Mouse (Mus musculus) midbrain, embryonic 16.5 days (tissue): ENCODE data around the gene Sf3a2. TPM values are rescaled to one million over a fixed set of nuclear protein-coding genes. Genes with fewer than 3 reads are reported as not detected.

Experiments used
- ATAC-seq: fragments of 200-750 bp; cut with Nextera tagmentation; 2 replicates; pipeline ENCODE4 v1.8.0; 2017; ENCODE audit warnings: moderate TSS enrichment
- H3K27ac ChIP-seq: fragments of 300-500 bp; sonication (generic); 2 replicates; pipeline ENCODE4 v1.5.1; 2014; ENCODE audit warnings: mild to moderate bottlenecking, low read length, mixed read lengths
- H3K27me3 ChIP-seq: fragments of 300-500 bp; sonication (generic); 2 replicates; pipeline ENCODE4 v1.6.1; 2014; ENCODE audit warnings: low read depth, low read length, mixed read lengths; ENCODE audit not compliant: control insufficient read depth, insufficient read depth
- H3K36me3 ChIP-seq: fragments of 300-500 bp; sonication (generic); 2 replicates; pipeline ENCODE4 v1.6.1; 2014; ENCODE audit warnings: mild to moderate bottlenecking, low read length, moderate library complexity, mixed read lengths; ENCODE audit not compliant: control insufficient read depth, insufficient read depth
- H3K4me1 ChIP-seq: fragments of 300-500 bp; sonication (generic); 2 replicates; pipeline ENCODE4 v1.6.1; 2014; ENCODE audit warnings: mild to moderate bottlenecking, low read length, mixed read lengths; ENCODE audit not compliant: control insufficient read depth, insufficient read depth
- H3K4me2 ChIP-seq: fragments of 300-500 bp; sonication (generic); 2 replicates; pipeline ENCODE4 v1.6.1; 2014; ENCODE audit warnings: mild to moderate bottlenecking, low read length, mixed read lengths
- H3K4me3 ChIP-seq: fragments of 300-500 bp; sonication (generic); 2 replicates; pipeline ENCODE4 v1.5.1; 2014; ENCODE audit warnings: low read depth, mild to moderate bottlenecking, low read length, moderate library complexity, mixed read lengths
- H3K9ac ChIP-seq: fragments of 300-500 bp; sonication (generic); 2 replicates; pipeline ENCODE4 v1.6.1; 2014; ENCODE audit warnings: low read depth, low read length, mixed read lengths
- H3K9me3 ChIP-seq: fragments of 300-500 bp; sonication (generic); replicated peaks from 2 replicates; pipeline ENCODE4 v1.6.1; 2014; ENCODE audit warnings: mild to moderate bottlenecking, low read length, mixed read lengths; ENCODE audit not compliant: control insufficient read depth, poor library complexity, severe bottlenecking
- WGBS: fragments of 180-500 bp; shearing (Covaris S2); extraction: QIAGEN DNeasy Blood & Tissue Kit; methylation state at CpG from one replicate; pipeline ENCODE4 v1.1.7; 2014; 5-methylcytosine and 5-hydroxymethylcytosine counted together
- polyA plus RNA-seq: library from polyadenylated mRNA; unstranded; fragments of >200 nt; fragmentation: Nextera tagmentation; extraction: Ambion mirVana; gene quantifications from 2 replicates; pipeline ENCODE4 v1.2.1, GENCODE M21; 2015

Gene Sf3a2
- polyA plus RNA-seq, 1 experiment from 2014 or later, result 60.6 TPM

- Histone ChIP-seq H3K4me1 (peaks cover 27% of the 10 kb centered on the region), H3K4me2 (no peak overlapping the region), H3K9me3 (no peaks in the 10 kb centered on the region), H3K9ac (peak overlapping the region; percentile 85; the same call in 1 of the 2 replicates), H3K36me3 (peaks cover 25% of the 10 kb centered on the region), H3K27me3 (peaks cover 17% of the 10 kb centered on the region), H3K27ac (no peak overlapping the region), H3K4me3 (no peak overlapping the region)
- peak; percentile 32 for ATAC-seq
- WGBS, result 5% methylated on average over 3 of the region's 3 CpGs
Observed at GRCm38 (mm10) chr10:80805925-80806324, 7.9 kb downstream of the Sf3a2 start.

GRCm38 (mm10) chr10:80806341-80807056, 8.5 kb downstream of the Sf3a2 start:
- H3K27me3 ChIP-seq, result peaks cover 17% of the 10 kb centered on the region
- H3K27ac ChIP-seq, result peak overlapping the region; percentile 85
- 38% methylated on average over 34 of the region's 34 CpGs for WGBS
- H3K4me2 ChIP-seq, result peak overlapping the region; percentile 97
- H3K9ac ChIP-seq, result peak overlapping the region; percentile 85
- peak; percentile 34 for ATAC-seq
- H3K4me3 ChIP-seq, result peak overlapping the region; percentile 52
- peaks cover 27% of the 10 kb centered on the region for H3K4me1 ChIP-seq
- H3K36me3 ChIP-seq, result peaks cover 25% of the 10 kb centered on the region
- H3K9me3 ChIP-seq, result no peaks in the 10 kb centered on the region

GRCm38 (mm10) chr10:80807057-80807627, 9.1 kb downstream of the Sf3a2 start:
- WGBS, result under 1% methylated on average over 58 of the region's 58 CpGs

GRCm38 (mm10) chr10:80808099-80808984, 10.3 kb downstream of the Sf3a2 start:
- Histone ChIP-seq H3K4me2 (peak overlapping the region; percentile 97), H3K27ac (no peak overlapping the region), H3K36me3 (peaks cover 13% of the 10 kb centered on the region; the same call in 1 of the 2 replicates), H3K27me3 (peaks cover 18% of the 10 kb centered on the region), H3K9me3 (no peaks in the 10 kb centered on the region), H3K4me3 (peak overlapping the region; percentile 9; the same call in 1 of the 2 replicates), H3K4me1 (peaks cover 27% of the 10 kb centered on the region), H3K9ac (peak overlapping the region; percentile 85)
- no peak for ATAC-seq
- WGBS, result 14% methylated on average over 40 of the region's 40 CpGs

More at GRCm38 (mm10) chr10:80807057-80807627, 9.1 kb downstream of the Sf3a2 start:
- Histone ChIP-seq H3K27me3 (peaks cover 17% of the 10 kb centered on the region), H3K36me3 (peaks cover 25% of the 10 kb centered on the region), H3K9me3 (no peaks in the 10 kb centered on the region), H3K27ac (peak overlapping the region; percentile 85), H3K9ac (peak overlapping the region; percentile 85), H3K4me2 (peak overlapping the region; percentile 97), H3K4me3 (peak overlapping the region; percentile 52), H3K4me1 (peaks cover 27% of the 10 kb centered on the region)
- peak; percentile 87 for ATAC-seq

GRCm38 (mm10) chr10:80808985-80809632, 11.1 kb downstream of the Sf3a2 start:
- peak overlapping the region; percentile 37 for H3K4me2 ChIP-seq
- WGBS, result 8% methylated on average over 18 of the region's 18 CpGs
- H3K27me3 ChIP-seq, result peaks cover 19% of the 10 kb centered on the region
- H3K36me3 ChIP-seq, result peaks cover 5% of the 10 kb centered on the region; the same call in 1 of the 2 replicates
- H3K9me3 ChIP-seq, result no peaks in the 10 kb centered on the region
- H3K4me3 ChIP-seq, result peak overlapping the region; percentile 9; the same call in 1 of the 2 replicates
- H3K4me1 ChIP-seq, result peaks cover 27% of the 10 kb centered on the region
- ATAC-seq, result no peak
- H3K27ac ChIP-seq, result no peak overlapping the region
- H3K9ac ChIP-seq, result peak overlapping the region; percentile 39

GRCm38 (mm10) chr10:80810084-80810483, 12.1 kb downstream of the Sf3a2 start:
- peaks cover 19% of the 10 kb centered on the region for H3K27me3 ChIP-seq
- 6% methylated on average over 20 of the region's 20 CpGs for WGBS
- H3K4me2 ChIP-seq, result no peak overlapping the region

GRCm38 (mm10) chr10:80812391-80813041, 14.5 kb downstream of the Sf3a2 start:
- ATAC-seq, result no peak
- no peak overlapping the region for H3K4me3 ChIP-seq
- WGBS, result 60% methylated on average over 5 of the region's 5 CpGs

More at GRCm38 (mm10) chr10:80810084-80810483, 12.1 kb downstream of the Sf3a2 start:
- no peak overlapping the region for H3K9ac ChIP-seq
- no peak for ATAC-seq
- H3K9me3 ChIP-seq, result no peaks in the 10 kb centered on the region
- no peaks in the 10 kb centered on the region for H3K36me3 ChIP-seq
- H3K4me1 ChIP-seq, result peaks cover 27% of the 10 kb centered on the region
- no peak overlapping the region for H3K4me3 ChIP-seq
- no peak overlapping the region for H3K27ac ChIP-seq

GRCm38 (mm10) chr10:80813366-80813765, 15.4 kb downstream of the Sf3a2 start, which contains the start of gene Jsrp1:
Gene Jsrp1 (minus strand): TSS chr10:80813498.
- Histone ChIP-seq H3K9me3 (no peaks in the 10 kb centered on the region), H3K27me3 (peaks cover 19% of the 10 kb centered on the region), H3K27ac (no peak within 1 kb of the TSS), H3K4me1 (peaks cover 8% of the 10 kb centered on the region), H3K36me3 (no peaks in the 10 kb centered on the region), H3K4me2 (no peak within 1 kb of the TSS), H3K4me3 (no peak within 1 kb of the TSS), H3K9ac (no peak within 1 kb of the TSS)
- WGBS, result 77% methylated on average over 4 of the region's 4 CpGs
- ATAC-seq, result no peak

More at GRCm38 (mm10) chr10:80812391-80813041, 14.5 kb downstream of the Sf3a2 start:
- Histone ChIP-seq H3K27ac (no peak overlapping the region), H3K9me3 (no peaks in the 10 kb centered on the region), H3K36me3 (no peaks in the 10 kb centered on the region), H3K27me3 (peaks cover 19% of the 10 kb centered on the region), H3K9ac (no peak overlapping the region), H3K4me2 (no peak overlapping the region), H3K4me1 (peaks cover 15% of the 10 kb centered on the region)
